Mouse (Mus musculus) adipose tissue, adult 10 weeks (tissue): Measurements from ENCODE around the gene Sult2b1. TPM values are rescaled to one million over a fixed set of nuclear protein-coding genes. Genes with fewer than 3 reads are reported as not detected.

Experiments used
- polyA plus RNA-seq: library from polyadenylated mRNA; stranded (reverse); fragments of 350-450 nt; fragmentation: Illumina TruSeq; extraction: RNeasy Lipid Tissue Mini Kit (QIAGEN cat#74804); gene quantifications from one replicate; pipeline ENCODE4 v1.2.3, GENCODE M21; 2014; ENCODE audit warnings: low read depth, low replicate concordance

Sult2b1 gene
- polyA plus RNA-seq = 22.0 TPM

DNA sequence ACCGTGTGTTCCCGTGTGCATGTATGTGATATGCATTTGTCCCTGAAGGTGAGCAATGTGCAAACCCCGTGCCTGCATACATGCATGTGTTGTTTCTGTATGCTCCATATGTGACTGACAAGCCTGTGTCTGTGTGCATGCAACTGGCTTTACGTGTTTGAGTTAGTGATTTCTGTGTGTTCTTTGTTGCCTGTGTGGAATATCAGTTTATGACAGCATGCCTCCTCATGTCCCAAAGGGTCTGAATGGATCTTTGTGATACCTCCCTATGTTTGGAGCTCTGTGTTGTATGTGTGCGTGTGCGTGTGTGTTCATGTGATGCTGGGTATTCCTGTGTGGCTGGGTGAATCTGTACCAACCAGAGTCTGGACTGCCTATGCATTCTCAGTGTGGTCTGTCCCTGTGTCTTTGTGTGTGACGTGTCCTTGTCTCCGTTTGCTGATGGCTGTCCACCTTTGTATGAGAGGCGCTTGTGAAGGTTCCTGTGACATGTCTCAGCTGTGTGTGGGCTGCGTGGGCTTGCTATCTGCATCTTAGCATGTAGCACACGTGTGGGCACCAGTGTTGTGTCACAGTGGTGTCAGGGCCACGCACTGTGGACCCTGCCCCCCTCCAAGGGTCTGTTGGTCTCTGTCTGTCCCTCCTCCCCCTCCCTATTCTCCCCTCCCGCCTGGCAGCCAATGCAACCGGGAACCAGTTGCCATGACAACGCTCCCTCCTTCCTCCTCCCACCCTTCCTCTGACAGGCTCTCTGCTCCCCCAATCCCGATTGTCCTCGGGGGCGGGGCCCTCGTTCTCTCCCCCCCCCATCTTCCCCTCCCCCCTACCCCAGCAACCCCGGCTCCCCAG lies at the start of gene Sult2b1:
Sult2b1 (minus strand) TSS at position 146 of the 849 bp plus-strand sequence.

GRCm38 (mm10) chr7:45830427-45831127 lies 46.1 kb upstream of the Sult2b1 start, which contains the start of gene Grwd1:
TSS of gene Grwd1 (minus strand) at chr7:45830944.

GRCm38 (mm10) chr7:45824598-45824997 lies 40.1 kb upstream of the Sult2b1 start, which contains the start of gene Kcnj14:
TSS of gene Kcnj14 (minus strand) at chr7:45824782.

DNA sequence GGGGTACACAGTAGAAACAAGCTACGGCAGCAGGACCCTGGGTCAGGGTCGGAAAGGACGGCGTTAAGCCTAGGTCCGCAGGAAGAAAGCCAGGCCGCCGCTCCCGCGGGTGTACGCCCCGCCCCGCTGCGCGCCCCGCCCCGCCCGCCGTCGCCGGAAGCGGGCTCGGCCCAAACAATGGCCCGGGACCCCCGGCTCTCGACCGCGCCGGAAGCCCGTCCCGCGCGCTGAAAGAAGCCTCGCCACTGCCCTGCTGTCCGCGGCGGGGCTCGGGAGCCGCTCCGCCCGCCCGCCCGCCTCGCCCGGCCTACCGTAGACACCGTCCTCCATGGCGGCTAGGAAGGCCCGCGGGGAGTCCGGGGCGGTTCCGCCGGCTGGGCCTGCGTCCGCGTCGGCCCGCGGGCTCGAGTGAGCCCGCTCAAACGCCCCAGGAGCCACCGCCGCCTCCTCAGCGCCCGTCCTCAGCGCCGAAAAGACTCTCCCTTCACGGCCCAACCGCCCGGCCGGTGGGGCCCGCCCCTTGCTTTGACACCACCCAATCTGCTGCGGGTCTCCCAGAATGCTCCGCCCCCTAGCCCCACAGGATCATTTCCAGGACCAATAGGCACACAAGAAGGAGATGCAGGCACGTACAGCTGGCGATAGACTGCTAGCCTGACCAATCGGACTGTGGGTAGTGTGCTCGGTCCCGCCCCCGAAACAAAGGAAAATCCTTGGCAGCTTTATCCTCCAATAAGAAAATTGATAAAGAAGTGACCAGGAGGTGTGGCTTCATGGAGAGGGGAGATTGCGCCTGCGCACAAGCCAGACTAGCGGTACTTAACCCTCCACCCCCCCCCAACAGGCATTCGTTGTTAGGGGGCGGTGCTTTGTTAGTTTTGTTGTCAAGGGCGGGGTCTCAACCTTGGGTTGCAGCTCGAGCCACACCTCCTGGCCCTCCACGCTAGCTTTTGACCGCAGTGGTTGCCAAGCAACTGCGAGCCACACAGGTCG lies 29.6 kb upstream of the Sult2b1 start, which contains the start of gene Cyth2:
Cyth2 (minus strand) TSS at position 795 of the 993 bp plus-strand sequence.

GRCm38 (mm10) chr7:45783511-45784091 lies 868 bp downstream of the Sult2b1 start, which contains the start of gene Lmtk3:
TSS of gene Lmtk3 (plus strand) at chr7:45783738.

GRCm38 (mm10) chr7:45725713-45726112 lies 58.8 kb downstream of the Sult2b1 start, which contains the start of gene Spaca4:
TSS of gene Spaca4 (minus strand) at chr7:45725813.

GRCm38 (mm10) chr7:45720413-45721233 lies 63.8 kb downstream of the Sult2b1 start, which contains the start of gene Fam83e:
TSS of gene Fam83e (plus strand) at chr7:45721212.

GRCm38 (mm10) chr7:45717918-45718297 lies 66.6 kb downstream of the Sult2b1 start, which contains the start of gene Sphk2:
TSS of gene Sphk2 (minus strand) at chr7:45718002.

DNA sequence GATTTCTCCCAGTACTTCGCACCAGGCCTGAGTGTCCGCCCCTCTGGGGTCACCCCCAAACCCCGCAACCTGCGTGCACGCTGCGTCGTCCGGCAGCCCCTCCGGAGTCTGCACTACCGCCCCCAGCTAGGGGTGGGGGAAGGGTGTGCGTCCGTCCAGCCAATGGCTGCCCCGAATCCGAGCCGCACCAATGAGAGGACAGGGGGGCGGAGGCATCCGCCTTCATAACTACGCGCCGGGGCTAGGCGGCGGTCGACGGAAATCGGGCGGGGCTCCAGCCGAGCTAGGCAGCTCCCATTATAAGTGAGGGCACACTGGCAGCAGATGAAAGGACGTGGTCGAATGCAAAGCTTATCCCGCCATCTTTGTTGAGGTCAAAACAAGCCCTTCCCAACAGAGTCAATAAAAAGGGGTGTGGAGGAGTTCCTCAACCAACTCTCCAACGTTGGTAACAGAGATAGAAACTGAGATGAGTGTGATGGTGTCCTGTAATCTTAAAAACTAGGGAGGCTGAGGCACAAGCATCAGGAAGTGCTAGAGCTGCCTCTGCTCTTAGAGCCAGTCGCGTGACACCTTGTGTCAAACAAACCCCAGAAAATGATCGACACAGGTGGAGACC lies 69.3 kb downstream of the Sult2b1 start, which contains the start of gene Rpl18:
Rpl18 (plus strand) TSS at position 368 of the 619 bp plus-strand sequence.

GRCm38 (mm10) chr7:45704730-45705442 lies 79.6 kb downstream of the Sult2b1 start, which contains the start of gene Dbp:
TSS of gene Dbp (plus strand) at chr7:45705088.

GRCm38 (mm10) chr7:45699523-45700141 lies 84.8 kb downstream of the Sult2b1 start, which contains the start of gene Car11:
TSS of gene Car11 (plus strand) at chr7:45699843.

GRCm38 (mm10) chr7:45693921-45694591 lies 90.4 kb downstream of the Sult2b1 start, which contains the start of gene Sec1:
TSS of gene Sec1 (minus strand) at chr7:45694402.

GRCm38 (mm10) chr7:45683396-45684050 lies 100.9 kb downstream of the Sult2b1 start, which contains the start of gene Ntn5:
TSS of gene Ntn5 (plus strand) at chr7:45684022.

